Mouse (Mus musculus) midbrain, embryonic 14.5 days (tissue): ENCODE results near the gene Gmeb2. TPM values are rescaled to one million over a fixed set of nuclear protein-coding genes. Genes with fewer than 3 reads are reported as not detected.
"Not testable (repeated sequence)": the region's sequence is repeated elsewhere in the genome, so short reads cannot be mapped to it uniquely, and the experiment has no call there.

Experiments used
- ATAC-seq: fragments of 200-750 bp; cut with Nextera tagmentation; 2 replicates; pipeline ENCODE4 v1.8.0; 2017; ENCODE audit warnings: moderate number of reproducible peaks, moderate library complexity; ENCODE audit not compliant: low FRiP score, low TSS enrichment
- DNase-seq: peaks from one replicate; pipeline ENCODE4 v3.0.0-alpha.2; 2015
- H3K27ac ChIP-seq: fragments of 300-500 bp; sonication (generic); replicated peaks from 2 replicates; pipeline ENCODE4 v1.5.1; 2014; ENCODE audit warnings: mild to moderate bottlenecking, low read depth, low read length, moderate library complexity
- H3K27me3 ChIP-seq: fragments of 300-500 bp; sonication (generic); 2 replicates; pipeline ENCODE4 v1.6.1; 2014; ENCODE audit warnings: low read length, control low read depth, mixed read lengths; ENCODE audit not compliant: control insufficient read depth, insufficient read depth
- H3K36me3 ChIP-seq: fragments of 300-500 bp; sonication (generic); 2 replicates; pipeline ENCODE4 v1.6.1; 2014; ENCODE audit warnings: low read length, control low read depth; ENCODE audit not compliant: control insufficient read depth, insufficient read depth
- H3K4me1 ChIP-seq: fragments of 300-500 bp; sonication (generic); 2 replicates; pipeline ENCODE4 v1.6.1; 2014; ENCODE audit warnings: mild to moderate bottlenecking, antibody characterized with exemption, low read length, control low read depth; ENCODE audit not compliant: control insufficient read depth, insufficient read depth
- H3K4me2 ChIP-seq: fragments of 300-500 bp; sonication (generic); 2 replicates; pipeline ENCODE4 v1.6.1; 2014; ENCODE audit warnings: mild to moderate bottlenecking, low read length, moderate library complexity
- H3K4me3 ChIP-seq: fragments of 300-500 bp; sonication (generic); replicated peaks from 2 replicates; pipeline ENCODE4 v1.5.1; 2014; ENCODE audit warnings: low read depth, low read length
- H3K9ac ChIP-seq: fragments of 300-500 bp; sonication (generic); replicated peaks from 2 replicates; pipeline ENCODE4 v1.6.1; 2014; ENCODE audit warnings: mild to moderate bottlenecking, low read length, moderate library complexity
- H3K9me3 ChIP-seq: fragments of 300-500 bp; sonication (generic); 2 replicates; pipeline ENCODE4 v1.6.1; 2016; ENCODE audit warnings: low read length, control low read depth, mixed read lengths; ENCODE audit not compliant: control insufficient read depth
- whole genome bisulfite sequencing: fragments of 180-500 bp; shearing (Covaris S2); extraction: QIAGEN DNeasy Blood & Tissue Kit; methylation state at CpG from one replicate; pipeline ENCODE4 v1.1.7; 2014; 5-methylcytosine and 5-hydroxymethylcytosine counted together
- polyA plus RNA-seq: library from polyadenylated mRNA; unstranded; fragments of >200 nt; fragmentation: Nextera tagmentation; extraction: Ambion mirVana; gene quantifications from 2 replicates; pipeline ENCODE4 v1.2.1, GENCODE M21; 2014

Gmeb2 gene
- polyA plus RNA-seq: 15.7 and 19.5 TPM in 2 replicates

DNA sequence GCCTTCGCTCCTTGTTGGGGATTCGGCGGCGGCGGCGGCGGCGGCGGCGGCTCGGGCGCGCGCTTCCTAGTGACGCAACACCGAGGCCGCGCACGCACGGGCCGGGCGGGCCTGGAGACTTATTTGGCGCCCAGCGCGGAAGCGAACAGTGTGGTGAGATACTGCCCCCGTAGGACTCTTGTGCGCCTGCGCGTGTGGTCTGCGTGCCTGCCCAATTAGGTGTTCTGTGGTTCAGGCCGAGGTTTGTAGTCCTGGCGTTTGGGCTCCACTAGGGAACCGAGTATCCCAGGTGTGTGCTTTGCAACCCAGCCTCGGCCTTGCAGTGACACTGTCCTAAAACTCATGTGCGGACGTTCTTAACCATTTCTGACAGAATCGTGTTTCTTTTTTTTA, at the start of gene Gmeb2:
Gene Gmeb2, minus strand, starts transcription at position 78 of the 393 bp plus-strand sequence.
- H3K4me3 ChIP-seq: peak within 1 kb of the TSS; percentile 66
- not testable (repeated sequence) for H3K9me3 ChIP-seq, H3K36me3 ChIP-seq, H3K27me3 ChIP-seq
- H3K4me2 ChIP-seq: peak within 1 kb of the TSS; percentile 72
- peak within 1 kb of the TSS; percentile 97 for H3K27ac ChIP-seq
- WGBS: 0% methylated on average over 23 of the region's 38 CpGs
- DNase-seq (peak; percentile 98), ATAC-seq (peak; percentile 95)
- peak within 1 kb of the TSS; percentile 82 for H3K9ac ChIP-seq
- peaks cover 15% of the 10 kb centered on the region for H3K4me1 ChIP-seq

DNA sequence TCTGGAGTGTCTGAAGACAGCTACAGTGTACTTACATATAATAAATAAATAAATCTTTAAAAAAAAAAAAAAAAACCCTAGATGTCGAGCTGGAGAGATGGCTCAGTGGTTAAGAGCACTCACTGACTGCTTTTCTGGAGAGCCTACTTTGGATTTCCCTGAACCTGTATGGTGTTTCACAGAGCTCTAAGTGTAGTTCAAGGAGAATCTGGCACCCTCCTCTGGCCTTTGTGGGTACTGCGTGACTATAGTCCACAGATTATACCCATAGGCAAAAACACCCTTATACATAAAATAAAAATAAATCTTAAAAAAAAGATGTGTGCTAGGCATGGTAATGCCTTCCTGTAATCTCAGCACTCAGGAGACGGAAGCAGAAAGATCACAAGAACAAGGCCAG, 46.2 kb upstream of the Gmeb2 start:
- no peaks in the 10 kb centered on the region for H3K9me3 ChIP-seq
- no peak overlapping the region for H3K4me2 ChIP-seq
- H3K4me1 ChIP-seq: no peaks in the 10 kb centered on the region
- no peak overlapping the region for H3K9ac ChIP-seq
- peak; percentile 84 for DNase-seq
- H3K4me3 ChIP-seq: no peak overlapping the region
- no peak for ATAC-seq
- WGBS: 52% methylated on average over 3 of the region's 3 CpGs
- H3K27me3 ChIP-seq: no peaks in the 10 kb centered on the region
- peaks cover 68% of the 10 kb centered on the region for H3K36me3 ChIP-seq
- no peak overlapping the region for H3K27ac ChIP-seq

DNA sequence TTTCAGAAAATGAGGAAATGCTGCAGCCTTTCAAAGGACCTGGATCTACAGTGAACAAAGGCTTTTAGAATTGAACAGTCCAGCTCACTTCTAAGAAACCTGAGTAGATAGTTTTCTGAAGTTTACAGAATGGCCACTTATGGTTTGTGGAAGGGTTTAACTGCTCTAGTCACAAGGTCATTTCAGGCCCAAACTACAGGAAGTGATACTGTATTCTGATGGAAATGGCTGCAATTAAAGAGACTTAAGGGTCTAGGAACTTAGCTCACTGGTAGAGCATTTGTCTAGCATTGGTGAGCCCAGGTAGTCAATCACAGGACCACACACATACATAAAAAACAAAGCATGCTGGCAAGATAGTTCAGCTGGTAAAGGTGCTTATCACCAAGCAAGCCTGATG, 44.7 kb upstream of the Gmeb2 start:
- no peak overlapping the region for H3K4me3 ChIP-seq
- peaks cover 68% of the 10 kb centered on the region for H3K36me3 ChIP-seq
- H3K4me2 ChIP-seq: no peak overlapping the region
- H3K9ac ChIP-seq: no peak overlapping the region
- no peak for DNase-seq
- H3K4me1 ChIP-seq: no peaks in the 10 kb centered on the region
- no peaks in the 10 kb centered on the region for H3K9me3 ChIP-seq
- no peak overlapping the region for H3K27ac ChIP-seq
- no peak for ATAC-seq
- no peaks in the 10 kb centered on the region for H3K27me3 ChIP-seq

DNA sequence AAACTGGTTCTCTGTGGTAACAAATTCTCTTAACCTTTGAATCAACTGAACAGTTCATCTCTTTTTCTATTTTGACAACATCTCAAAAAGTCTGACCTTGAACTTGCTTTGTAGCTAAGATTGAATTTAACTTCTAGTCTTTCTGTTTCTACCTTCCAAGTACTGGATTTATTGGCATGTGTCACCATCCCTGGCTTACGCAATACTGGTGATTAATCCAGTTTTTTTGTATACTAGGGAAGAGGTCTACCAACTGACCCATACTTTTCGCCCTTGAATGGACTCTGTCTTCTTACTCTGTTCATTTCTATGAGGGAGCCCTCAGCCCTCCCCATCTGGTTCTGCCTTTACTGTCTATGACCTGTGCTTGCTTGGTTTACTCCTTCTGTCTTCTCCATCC, 38.3 kb upstream of the Gmeb2 start:
- Histone ChIP-seq H3K4me1 (no peaks in the 10 kb centered on the region), H3K9me3 (no peaks in the 10 kb centered on the region), H3K27ac (no peak overlapping the region), H3K4me3 (no peak overlapping the region), H3K27me3 (no peaks in the 10 kb centered on the region), H3K36me3 (peaks cover 79% of the 10 kb centered on the region), H3K4me2 (no peak overlapping the region), H3K9ac (no peak overlapping the region)
- ATAC-seq (no peak), DNase-seq (no peak)
- WGBS: 93% methylated on average over 2 of the region's 2 CpGs

DNA sequence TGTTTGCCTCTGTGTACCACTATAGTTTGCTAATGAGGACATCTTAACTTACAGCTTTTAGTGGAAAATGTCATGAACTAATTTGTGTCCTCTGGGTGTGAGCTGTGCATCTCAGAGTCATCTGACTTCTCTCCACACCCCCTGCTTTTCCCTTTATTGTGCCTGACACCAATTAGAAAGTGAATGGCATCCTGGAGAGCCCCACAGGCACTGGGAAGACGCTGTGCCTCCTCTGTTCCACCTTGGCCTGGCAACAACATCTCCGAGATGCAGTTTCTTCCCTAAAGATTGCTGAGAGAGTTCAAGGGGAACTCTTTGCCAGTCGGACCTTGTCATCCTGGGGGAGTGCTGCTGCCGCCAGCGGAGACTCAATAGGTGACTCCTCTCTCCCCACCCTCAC, 34.3 kb upstream of the Gmeb2 start:
- Histone ChIP-seq H3K4me3 (no peak overlapping the region), H3K27me3 (no peaks in the 10 kb centered on the region), H3K36me3 (peaks cover 51% of the 10 kb centered on the region), H3K9ac (no peak overlapping the region), H3K9me3 (no peaks in the 10 kb centered on the region), H3K4me1 (peaks cover 13% of the 10 kb centered on the region), H3K4me2 (no peak overlapping the region), H3K27ac (no peak overlapping the region)
- ATAC-seq (no peak), DNase-seq (no peak)
- WGBS: 74% methylated on average over 5 of the region's 5 CpGs

DNA sequence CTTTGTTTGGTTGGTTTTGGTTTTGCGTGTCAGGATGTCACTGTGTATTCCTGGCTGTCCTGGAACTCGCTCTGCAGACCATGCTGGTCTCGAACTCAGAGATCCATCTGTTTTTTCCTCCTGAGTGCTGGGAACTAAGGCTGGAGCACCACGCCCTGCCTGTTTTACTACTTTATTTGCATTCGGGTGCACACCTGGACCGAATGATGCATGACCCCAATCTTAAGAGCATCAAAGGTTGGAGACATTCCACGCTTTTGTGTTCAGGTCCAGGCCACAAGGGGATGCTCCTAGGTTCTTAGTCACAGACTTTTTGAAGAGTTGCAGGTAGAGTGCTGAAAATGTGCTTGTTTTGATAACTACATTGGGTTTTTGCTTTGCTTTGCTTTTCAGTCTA, 32.3 kb upstream of the Gmeb2 start:
- H3K4me1 ChIP-seq: peaks cover 14% of the 10 kb centered on the region
- H3K27ac ChIP-seq: 0 out of 2 replicates have a peak overlapping the region, but pooled peaks have one; percentile 78
- 17% methylated on average over 7 of the region's 7 CpGs for WGBS
- peak overlapping the region; percentile 69 for H3K4me2 ChIP-seq
- no peak for DNase-seq
- no peak for ATAC-seq
- H3K4me3 ChIP-seq: peak overlapping the region; percentile 57
- H3K9me3 ChIP-seq: no peaks in the 10 kb centered on the region
- peak overlapping the region; percentile 51 for H3K9ac ChIP-seq
- H3K36me3 ChIP-seq: peaks cover 32% of the 10 kb centered on the region
- H3K27me3 ChIP-seq: no peaks in the 10 kb centered on the region

DNA sequence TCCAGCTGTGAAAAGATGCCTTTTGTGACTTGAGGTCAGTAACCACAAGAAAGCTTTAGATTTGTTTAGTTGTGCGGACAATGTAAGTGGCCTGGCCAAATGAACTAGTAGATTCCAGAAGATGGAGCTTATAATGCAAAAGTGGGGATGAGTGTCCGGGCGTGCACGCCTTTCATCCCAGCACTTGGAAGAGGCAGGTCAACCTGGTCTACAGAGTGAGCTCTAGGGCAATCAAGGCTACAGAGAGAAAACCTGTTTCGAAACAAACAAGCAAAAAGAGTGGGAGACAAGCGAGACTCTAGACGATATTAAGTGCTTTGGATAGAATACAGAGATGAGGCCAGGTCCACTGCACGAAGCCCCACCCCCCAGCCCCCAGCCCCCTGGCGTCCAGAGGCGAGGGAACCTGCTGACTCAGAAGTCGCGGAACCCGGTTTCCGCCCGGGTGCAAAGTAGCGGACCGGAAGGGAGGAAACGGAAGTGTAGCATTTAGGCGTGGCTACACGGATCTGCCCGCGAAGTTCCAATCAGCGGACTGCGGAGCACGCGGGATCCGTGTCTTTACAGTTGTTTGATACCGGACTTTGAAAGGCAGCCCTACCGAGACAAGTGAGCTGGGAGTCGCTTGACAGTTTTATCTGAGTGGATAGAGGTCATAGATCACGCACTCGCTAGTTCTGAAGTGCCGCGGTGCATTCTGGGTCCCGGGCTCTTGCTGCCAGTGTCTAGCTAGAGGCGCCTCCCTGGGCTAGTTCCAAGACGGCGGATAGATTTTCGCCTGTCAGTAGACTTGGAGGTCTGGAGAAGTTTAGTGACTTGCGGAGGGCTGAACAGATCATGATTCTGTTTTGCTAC, 31.6 kb upstream of the Gmeb2 start, which contains the start of gene Rtel1:
Gene Rtel1, plus strand, starts transcription at position 492 of the 855 bp plus-strand sequence.
- Histone ChIP-seq H3K36me3 (peaks cover 26% of the 10 kb centered on the region), H3K4me3 (peak within 1 kb of the TSS; percentile 57), H3K27me3 (no peaks in the 10 kb centered on the region), H3K9ac (peak within 1 kb of the TSS; percentile 51), H3K27ac (peak within 1 kb of the TSS; percentile 78), H3K4me1 (peaks cover 17% of the 10 kb centered on the region), H3K4me2 (peak within 1 kb of the TSS; percentile 69), H3K9me3 (no peaks in the 10 kb centered on the region)
- WGBS: 6% methylated on average over 40 of the region's 40 CpGs
- ATAC-seq (peak; percentile 91), DNase-seq (peak; percentile 95)

DNA sequence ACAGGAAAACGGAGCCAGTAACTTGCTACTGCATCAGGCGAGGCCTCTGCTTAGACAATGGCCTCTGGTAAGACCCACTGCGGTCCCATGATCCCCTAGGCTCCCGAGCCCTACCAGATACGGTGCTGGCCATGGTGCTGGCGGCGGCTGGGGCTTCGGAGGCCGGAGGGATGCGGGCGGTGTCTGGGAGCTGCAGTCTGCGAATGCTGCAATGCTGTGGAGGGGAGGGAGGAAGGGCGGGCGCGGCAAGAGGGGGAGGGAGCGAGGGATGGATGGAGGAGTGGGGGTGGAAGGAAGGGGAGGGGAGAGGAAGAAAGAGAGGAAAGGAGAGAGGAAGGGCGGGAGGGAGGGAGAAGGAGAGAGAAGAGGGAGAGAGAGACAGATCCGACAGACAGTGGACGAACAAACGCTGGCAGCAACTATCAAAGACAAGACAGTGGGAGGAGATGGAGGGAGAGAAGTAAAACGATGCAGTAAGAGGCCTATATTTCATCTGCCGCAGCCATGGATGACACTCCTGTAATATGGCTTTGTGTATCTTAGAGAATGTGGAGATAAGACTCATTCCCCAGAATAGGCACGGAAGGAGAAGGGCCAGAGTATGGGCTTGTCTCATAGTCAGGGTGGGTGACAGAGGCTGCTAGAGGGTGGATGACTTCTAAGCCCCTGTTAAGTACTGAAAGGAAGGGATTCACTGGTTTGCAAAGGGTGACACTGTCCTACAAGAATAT, 26.4 kb upstream of the Gmeb2 start, which contains the start of gene Stmn3:
Gene Stmn3, minus strand, starts transcription at position 421 of the 731 bp plus-strand sequence.
- DNase-seq (peak; percentile 89), ATAC-seq (peak; percentile 83)
- peak within 1 kb of the TSS; percentile 96 for H3K9ac ChIP-seq
- H3K4me3 ChIP-seq: peak within 1 kb of the TSS; percentile 83
- no peaks in the 10 kb centered on the region for H3K9me3 ChIP-seq
- H3K4me1 ChIP-seq: peaks cover 28% of the 10 kb centered on the region
- WGBS: 2% methylated on average over 23 of the region's 23 CpGs
- peaks cover 3% of the 10 kb centered on the region; the same call in 1 of the 2 replicates for H3K36me3 ChIP-seq
- peak within 1 kb of the TSS; percentile 95 for H3K27ac ChIP-seq
- peak within 1 kb of the TSS; percentile 76 for H3K4me2 ChIP-seq
- no peaks in the 10 kb centered on the region for H3K27me3 ChIP-seq
